Mouse (Mus musculus) kidney, adult 2 months (tissue): ENCODE results near the gene Ddc.

Source experiments
- CTCF ChIP-seq: fragments of 200-500 bp; conservative IDR thresholded peaks from 2 replicates; pipeline ENCODE4 v1.5.1; 2011; ENCODE audit warnings: low read depth, mild to moderate bottlenecking, control low read depth, low read length, moderate library complexity, mixed read lengths; ENCODE audit not compliant: insufficient read depth, insufficient read length
- POLR2A ChIP-seq: fragments of 200-500 bp; IDR thresholded peaks from one replicate; pipeline ENCODE4 v1.6.1; 2011; ENCODE audit warnings: low read depth, low read length, control low read depth

DNA sequence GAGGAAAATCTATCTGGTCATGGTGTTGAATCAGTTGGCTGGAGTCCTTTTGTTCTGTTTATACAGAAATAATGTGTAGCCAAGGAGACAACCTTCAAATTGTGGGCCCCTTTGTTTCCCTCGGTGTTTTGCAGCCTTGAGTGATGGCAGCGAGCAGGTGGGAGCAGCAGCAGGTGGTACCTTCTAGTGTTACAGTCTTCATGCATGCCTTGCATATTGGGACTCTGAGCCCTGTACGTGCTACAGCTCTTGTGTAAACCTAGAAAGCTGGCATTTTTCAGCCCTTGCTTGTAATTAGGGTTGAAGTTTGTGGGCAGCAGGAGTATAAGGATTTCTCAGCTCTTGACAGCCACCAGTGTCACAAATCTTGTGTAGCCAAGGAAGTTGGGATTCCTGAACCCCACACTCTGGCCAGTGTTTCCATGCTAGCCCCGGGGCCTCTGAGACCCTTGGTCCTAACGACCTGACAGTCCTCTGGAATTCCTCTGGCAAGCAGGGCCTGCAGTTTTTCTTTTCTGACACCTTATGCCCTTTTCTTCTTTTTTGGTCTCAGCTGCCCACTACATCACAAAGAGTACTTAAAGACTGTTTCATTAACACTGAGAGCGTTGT lies 42.8 kb downstream of the Ddc start:
- no peak for TF ChIP-seq POLR2A
- no peak for TF ChIP-seq CTCF
